Mouse (Mus musculus) CH12.LX (cell line): ENCODE data around the gene Magohb. TPM values are rescaled to one million over a fixed set of nuclear protein-coding genes. Genes with fewer than 3 reads are reported as not detected.
"Not testable (repeated sequence)": the region's sequence is repeated elsewhere in the genome, so short reads cannot be mapped to it uniquely, and the experiment has no call there.

Source experiments
- DNase-seq: peaks from one replicate; pipeline ENCODE4 v3.0.0-alpha.2; 2013; ENCODE audit errors: extremely low read depth
- H3K27ac ChIP-seq: 2 replicates; pipeline ENCODE4 v1.5.1; 2012; ENCODE audit warnings: low read depth, mild to moderate bottlenecking, control low read depth, moderate library complexity; ENCODE audit not compliant: insufficient read depth
- H3K27me3 ChIP-seq: replicated peaks from 2 replicates; pipeline ENCODE3; 2012; ENCODE audit warnings: inconsistent platforms
- H3K36me3 ChIP-seq, 2 experiments: replicated peaks in 1 of 2; 2 replicates each; pipeline versions ENCODE3 to v1.6.1; 2012; ENCODE audit warnings: inconsistent platforms in 1 of 2, low read length in 1 of 2, mild to moderate bottlenecking in 1 of 2, mixed read lengths in 1 of 2, moderate library complexity in 1 of 2; ENCODE audit not compliant: control insufficient read depth in 1 of 2, insufficient read depth in 1 of 2
- H3K4me1 ChIP-seq, 2 experiments: 2 replicates each; pipeline ENCODE4 v1.6.1; 2012; ENCODE audit warnings: inconsistent platforms in 1 of 2, moderate library complexity in 1 of 2; ENCODE audit not compliant: insufficient read depth in 2 of 2, control insufficient read depth in 1 of 2
- H3K4me2 ChIP-seq: 2 replicates; pipeline ENCODE4 v1.6.1; 2012; ENCODE audit warnings: low read depth, mild to moderate bottlenecking, control low read depth; ENCODE audit not compliant: poor library complexity, insufficient read depth, severe bottlenecking
- H3K4me3 ChIP-seq, 3 experiments: fragments of 150-350 bp in 1 of 3; sonication (generic) in 1 of 3; replicated peaks in 1 of 3; 2 replicates each; pipeline versions ENCODE3 to v1.5.1; 2011 to 2012; ENCODE audit warnings: low read depth in 2 of 3, low read length in 2 of 3, mild to moderate bottlenecking in 2 of 3, moderate library complexity in 2 of 3, control low read depth in 1 of 3, improper control_type of control experiment in 1 of 3, inconsistent platforms in 1 of 3, mixed read lengths in 1 of 3; ENCODE audit not compliant: poor library complexity in 1 of 3
- H3K79me2 ChIP-seq: replicated peaks from 2 replicates; pipeline ENCODE4 v1.6.1; 2012; ENCODE audit warnings: mild to moderate bottlenecking, moderate library complexity; ENCODE audit not compliant: control insufficient read depth, poor library complexity, insufficient read depth, severe bottlenecking; ENCODE audit errors: extremely low read depth
- H3K9ac ChIP-seq: 2 replicates; pipeline ENCODE4 v1.6.1; 2012; ENCODE audit warnings: low read depth, mild to moderate bottlenecking, control low read depth, moderate library complexity; ENCODE audit not compliant: insufficient read depth
- H3K9me3 ChIP-seq: replicated peaks from 2 replicates; pipeline ENCODE3; 2012; ENCODE audit warnings: low read length, inconsistent platforms, mixed read lengths
- BHLHE40 ChIP-seq: IDR thresholded peaks from 2 replicates; pipeline ENCODE4 v1.6.1; 2011; ENCODE audit warnings: mild to moderate bottlenecking, low read depth, low read length, improper control_type of control experiment
- CHD2 ChIP-seq: IDR thresholded peaks from 2 replicates; pipeline ENCODE4 v1.6.1; 2011; ENCODE audit warnings: low read length, improper control_type of control experiment
- CTCF ChIP-seq, 2 experiments: IDR thresholded peaks in 1 of 2; conservative IDR thresholded peaks in 1 of 2; 2 replicates each; pipeline ENCODE4 v1.5.1; 2011 to 2012; ENCODE audit warnings: low read depth in 2 of 2, low read length in 2 of 2, improper control_type of control experiment in 1 of 2, inconsistent platforms in 1 of 2, mild to moderate bottlenecking in 1 of 2, moderate library complexity in 1 of 2
- HCFC1 ChIP-seq: IDR thresholded peaks from 2 replicates; pipeline ENCODE4 v1.6.1; 2012; ENCODE audit warnings: low read depth, mild to moderate bottlenecking, inconsistent platforms, low read length, improper control_type of control experiment
- IRF4 ChIP-seq: IDR thresholded peaks from 2 replicates; pipeline ENCODE4 v1.6.1; 2014; ENCODE audit warnings: low read depth, mild to moderate bottlenecking, inconsistent platforms, low read length, improper control_type of control experiment
- JUN ChIP-seq: IDR thresholded peaks from 2 replicates; pipeline ENCODE4 v1.6.1; 2011; ENCODE audit warnings: low read depth, mild to moderate bottlenecking, low read length, improper control_type of control experiment, moderate library complexity; ENCODE audit not compliant: insufficient read depth
- JUND ChIP-seq: conservative IDR thresholded peaks from 2 replicates; pipeline ENCODE4 v1.6.1; 2011; ENCODE audit warnings: low read depth, low read length, improper control_type of control experiment
- NELFE ChIP-seq: IDR thresholded peaks from 2 replicates; pipeline ENCODE4 v1.6.1; 2011; ENCODE audit warnings: low read depth, low read length, improper control_type of control experiment
- NRF1 ChIP-seq: IDR thresholded peaks from 2 replicates; pipeline ENCODE4 v1.6.1; 2014; ENCODE audit warnings: low read depth, mild to moderate bottlenecking, inconsistent platforms, low read length, improper control_type of control experiment, moderate library complexity
- PAX5 ChIP-seq: IDR thresholded peaks from 2 replicates; pipeline ENCODE4 v1.6.1; 2012; ENCODE audit warnings: low read length, inconsistent platforms, mixed read lengths
- POLR2A ChIP-seq: IDR thresholded peaks from 2 replicates; pipeline ENCODE4 v1.6.1; 2011; ENCODE audit warnings: low read depth, mild to moderate bottlenecking, improper control_type of control experiment, low read length
- TBP ChIP-seq: conservative IDR thresholded peaks from 2 replicates; pipeline ENCODE4 v1.6.1; 2011; ENCODE audit warnings: low read depth, low read length, improper control_type of control experiment
- TCF12 ChIP-seq: IDR thresholded peaks from 2 replicates; pipeline ENCODE4 v1.6.1; 2014; ENCODE audit warnings: low read depth, mild to moderate bottlenecking, inconsistent platforms, low read length, improper control_type of control experiment
- UBTF ChIP-seq: IDR thresholded peaks from 2 replicates; pipeline ENCODE4 v1.6.1; 2012; ENCODE audit warnings: low read depth, mild to moderate bottlenecking, inconsistent platforms, low read length, improper control_type of control experiment, moderate library complexity
- USF1 ChIP-seq: IDR thresholded peaks from 2 replicates; pipeline ENCODE4 v1.6.1; 2014; ENCODE audit warnings: low read depth, mild to moderate bottlenecking, inconsistent platforms, low read length, improper control_type of control experiment
- ZC3H11A ChIP-seq: IDR thresholded peaks from 2 replicates; pipeline ENCODE4 v1.6.1; 2012; ENCODE audit warnings: low read depth, mild to moderate bottlenecking, inconsistent platforms, low read length, improper control_type of control experiment
- ZNF384 ChIP-seq: IDR thresholded peaks from 2 replicates; pipeline ENCODE4 v1.6.1; 2012; ENCODE audit warnings: low read depth, low read length, improper control_type of control experiment, inconsistent platforms
- dilution Hi-C: fragments of 300-500 bp; cut with MboI; formaldehyde crosslinking; loops from 2 replicates; pipeline ENCODE4 v1.14.3; 2020; ENCODE audit warnings: low sequenced_read_pairs; ENCODE audit not compliant: extremely low pct_unique_long_range_greater_than_20kb, extremely low pct_ligation_motif_present
- in situ Hi-C: fragments of 300-500 bp; cut with MboI; formaldehyde crosslinking; loops from 3 replicates; pipeline ENCODE4 v1.14.3; 2019; ENCODE audit warnings: low sequenced_read_pairs, low pct_ligation_motif_present, low pct_unique_long_range_greater_than_20kb, mixed read lengths
- polyA plus RNA-seq: library from polyadenylated mRNA; unstranded; fragments of >175 nt; gene quantifications from 2 replicates; pipeline ENCODE4 v1.2.1, GENCODE M21; 2012; ENCODE audit warnings: low read depth; ENCODE audit not compliant: insufficient read length
- total RNA-seq, 2 experiments: library from RNA; depleted of rRNA; stranded (reverse); fragments of 300-350 nt in 1 of 2; fragments of >200 nt in 1 of 2; gene quantifications; 2 replicates each; pipeline ENCODE4 v1.2.3; 2012 to 2014

Magohb gene
- total and polyA plus RNA-seq, 3 experiments, result 19.6 to 78.5 (median 32.2) TPM

- TF ChIP-seq IRF4 (no peak), PAX5 (no peak), TBP (no peak), HCFC1 (no peak), TCF12 (no peak), NELFE (no peak), ZNF384 (peak; percentile 62), CTCF (conservative IDR thresholded peaks at IDR 0.05 in 1 of 2, IDR thresholded peaks at IDR 0.05 in 1 of 2; ENCODE audit: low read depth in 2 of 2, low read length in 2 of 2) (peak in 1 of 2 experiments; percentile 79; a peak in 2 of 4 replicates), JUND (no peak), NRF1 (no peak), USF1 (no peak), BHLHE40 (no peak)
Observed at GRCm38 (mm10) chr6:131290430-131290829, 2.6 kb downstream of the Magohb start (continued).

- dilution Hi-C loops, result not testable (repeated sequence)
Observed at GRCm38 (mm10) chr6:131278160-131278559, 14.9 kb downstream of the Magohb start.

GRCm38 (mm10) chr6:131276659-131277058 lies 16.4 kb downstream of the Magohb start:
- in situ Hi-C loops (no loop called here), dilution Hi-C loops (no loop called here)
- Histone ChIP-seq H3K79me2 (no peaks in the 10 kb centered on the region), H3K27me3 (no peaks in the 10 kb centered on the region), H3K9me3 (no peaks in the 10 kb centered on the region), H3K27ac (no peak overlapping the region), H3K9ac (no peak overlapping the region), H3K4me3 (no peak overlapping the region), H3K4me1 (no peaks in the 10 kb centered on the region), H3K36me3 (peaks cover 0 to 9% of the 10 kb centered on the region in 2 experiments), H3K4me2 (no peak overlapping the region)
- DNase-seq, result no peak
- TF ChIP-seq NRF1, result no peak
- no peak for TF ChIP-seq POLR2A
- TF ChIP-seq UBTF, result no peak
- TF ChIP-seq ZC3H11A, result no peak
- TF ChIP-seq HCFC1, result no peak
- no peak for TF ChIP-seq USF1
- TF ChIP-seq JUN, result no peak
- no peak for TF ChIP-seq JUND
- TF ChIP-seq PAX5, result no peak
- TF ChIP-seq IRF4, result no peak
- TF ChIP-seq CHD2, result no peak
- no peak for TF ChIP-seq BHLHE40
- no peak for TF ChIP-seq TBP

More at GRCm38 (mm10) chr6:131278160-131278559, 14.9 kb downstream of the Magohb start:
- H3K4me2 ChIP-seq, H3K4me3 ChIP-seq, in situ Hi-C loops, H3K27ac ChIP-seq, H3K9ac ChIP-seq, H3K9me3 ChIP-seq, H3K79me2 ChIP-seq, DNase-seq, H3K4me1 ChIP-seq, H3K27me3 ChIP-seq: not testable (repeated sequence)
- peaks cover 0 to 16% of the 10 kb centered on the region in 2 experiments for H3K36me3 ChIP-seq
